Mouse (Mus musculus) left cerebral cortex, postnatal 4 days (tissue): ENCODE results near the gene Phrf1. TPM values are rescaled to one million over a fixed set of nuclear protein-coding genes. Genes with fewer than 3 reads are reported as not detected.
"Not testable (repeated sequence)": the region's sequence is repeated elsewhere in the genome, so short reads cannot be mapped to it uniquely, and the experiment has no call there.

Source experiments
- DNase-seq: peaks from one replicate; pipeline ENCODE4 v3.0.0-alpha.2; 2022
- intact Hi-C: fragments of 180-260 bp; cut with DNase I; formaldehyde crosslinking; loops from one replicate; pipeline ENCODE4 v1.15.1; 2025
- total RNA-seq, 2 experiments: library from RNA; stranded (reverse); gene quantifications; 2 replicates each; pipeline ENCODE4 v1.2.3; 2021

Phrf1 gene
- total RNA-seq, 2 experiments from 2014 or later = 81.2 to 89.1 TPM

GRCm38 (mm10) chr7:141231551-141231950, 3.0 kb downstream of the Phrf1 start:
- intact Hi-C loops = no loop called here
- no peak for DNase-seq

GRCm38 (mm10) chr7:141250486-141250885, 21.9 kb downstream of the Phrf1 start:
- intact Hi-C loops = loop anchor here (5.0 kb wide), 1 partner anchor 72 kb away; no protein-coding TSS in a partner anchor
- not testable (repeated sequence) for DNase-seq

- no peak for DNase-seq
- intact Hi-C loops = no loop called here
These were observed 27.6 kb downstream of the Phrf1 start for GRCm38 (mm10) chr7:141256159-141256558.

GRCm38 (mm10) chr7:141261480-141261879, 32.9 kb downstream of the Phrf1 start:
- intact Hi-C loops = loop anchor here (10.0 kb wide), 1 partner anchor 103 kb away; no protein-coding TSS in a partner anchor
- DNase-seq = no peak

- DNase-seq = no peak
- intact Hi-C loops = loop anchor here (10.0 kb wide), 1 partner anchor 101 kb away; no protein-coding TSS in a partner anchor
These were observed 35.1 kb downstream of the Phrf1 start for GRCm38 (mm10) chr7:141263640-141264039.

- no peak for DNase-seq
- intact Hi-C loops = loop anchor here (10.0 kb wide), 1 partner anchor 101 kb away; no protein-coding TSS in a partner anchor
These were observed 35.6 kb downstream of the Phrf1 start for GRCm38 (mm10) chr7:141264041-141264700.

GRCm38 (mm10) chr7:141264761-141265410, 36.3 kb downstream of the Phrf1 start:
- no peak for DNase-seq
- intact Hi-C loops = loop anchor here (10.0 kb wide), 1 partner anchor 100 kb away; no protein-coding TSS in a partner anchor

- no peak for DNase-seq
- intact Hi-C loops = loop anchor here (10.0 kb wide), 1 partner anchor 99 kb away; no protein-coding TSS in a partner anchor
These were observed 36.8 kb downstream of the Phrf1 start for GRCm38 (mm10) chr7:141265411-141265738.

- intact Hi-C loops = loop anchor here (10.0 kb wide), 1 partner anchor 99 kb away; no protein-coding TSS in a partner anchor
- no peak for DNase-seq
These were observed 37.4 kb downstream of the Phrf1 start, which contains the start of gene Irf7 for GRCm38 (mm10) chr7:141265739-141266561. TSS of gene Irf7 (minus strand) at chr7:141266481.

- intact Hi-C loops = loop anchor here (10.0 kb wide), 1 partner anchor 96 kb away; no protein-coding TSS in a partner anchor
- DNase-seq = no peak
These were observed 40.1 kb downstream of the Phrf1 start for GRCm38 (mm10) chr7:141268466-141269272.

GRCm38 (mm10) chr7:141269273-141269545, 40.6 kb downstream of the Phrf1 start:
- intact Hi-C loops = loop anchor here (10.0 kb wide), 1 partner anchor 96 kb away; no protein-coding TSS in a partner anchor
- DNase-seq = no peak

- intact Hi-C loops = no loop called here
- no peak for DNase-seq
These were observed 42.0 kb downstream of the Phrf1 start for GRCm38 (mm10) chr7:141270631-141271030.

- intact Hi-C loops = no loop called here
- DNase-seq = no peak
These were observed 46.8 kb downstream of the Phrf1 start for GRCm38 (mm10) chr7:141275356-141275755.

GRCm38 (mm10) chr7:141276546-141276945, 48.0 kb downstream of the Phrf1 start, which contains the start of gene Cdhr5:
TSS of gene Cdhr5 (minus strand) at chr7:141276786.
- intact Hi-C loops = no loop called here

GRCm38 (mm10) chr7:141277701-141278678, 49.4 kb downstream of the Phrf1 start:
- intact Hi-C loops = no loop called here
- no peak for DNase-seq

More at GRCm38 (mm10) chr7:141276546-141276945, 48.0 kb downstream of the Phrf1 start, which contains the start of gene Cdhr5:
- DNase-seq = no peak

- intact Hi-C loops = no loop called here
These were observed 50.4 kb downstream of the Phrf1 start, which contains the start of gene Sct for GRCm38 (mm10) chr7:141278766-141279590. TSS of gene Sct (minus strand) at chr7:141279133.

GRCm38 (mm10) chr7:141281442-141281841, 52.9 kb downstream of the Phrf1 start:
- DNase-seq = no peak
- intact Hi-C loops = no loop called here

More at GRCm38 (mm10) chr7:141278766-141279590, 50.4 kb downstream of the Phrf1 start, which contains the start of gene Sct:
- peak; percentile 58 for DNase-seq

- intact Hi-C loops = no loop called here
- DNase-seq = no peak
These were observed 54.2 kb downstream of the Phrf1 start for GRCm38 (mm10) chr7:141282756-141283155.
